Mouse (Mus musculus) naive thymus-derived CD4-positive, alpha-beta T cell, adult 2 months (primary cell): ENCODE data around the gene Stab1.

Experiments used
- DNase-seq: peaks from one replicate; pipeline ENCODE4 v3.0.0-alpha.2; 2011; ENCODE audit warnings: low read depth

Gene Stab1

GRCm38 (mm10) chr14:31194891-31195513 lies 26.6 kb upstream of the Stab1 start:
- DNase-seq: peak; percentile 57

GRCm38 (mm10) chr14:31194441-31194840 lies 26.0 kb upstream of the Stab1 start:
- DNase-seq: peak; percentile 54

- no peak for DNase-seq
These were observed 25.4 kb upstream of the Stab1 start for GRCm38 (mm10) chr14:31193791-31194190.

GRCm38 (mm10) chr14:31191936-31192335 lies 23.5 kb upstream of the Stab1 start:
- DNase-seq: no peak

- DNase-seq: no peak
These were observed 20.9 kb upstream of the Stab1 start for GRCm38 (mm10) chr14:31189348-31189747.

- DNase-seq: no peak
These were observed 20.3 kb upstream of the Stab1 start for GRCm38 (mm10) chr14:31188771-31189181.

- no peak for DNase-seq
These were observed 18.2 kb upstream of the Stab1 start for GRCm38 (mm10) chr14:31186656-31187055.

GRCm38 (mm10) chr14:31184195-31184594 lies 15.8 kb upstream of the Stab1 start:
- no peak for DNase-seq

- DNase-seq: no peak
These were observed 15.1 kb upstream of the Stab1 start for GRCm38 (mm10) chr14:31183541-31183940.

- DNase-seq: no peak
These were observed 14.4 kb upstream of the Stab1 start for GRCm38 (mm10) chr14:31182786-31183290.

- DNase-seq: no peak
These were observed 13.1 kb upstream of the Stab1 start for GRCm38 (mm10) chr14:31181512-31181911.

- DNase-seq: no peak
These were observed 11.4 kb upstream of the Stab1 start for GRCm38 (mm10) chr14:31179677-31180365.

- DNase-seq: no peak
These were observed 9.3 kb upstream of the Stab1 start for GRCm38 (mm10) chr14:31177715-31178114.

- no peak for DNase-seq
These were observed 8.8 kb upstream of the Stab1 start for GRCm38 (mm10) chr14:31177287-31177686.

- no peak for DNase-seq
These were observed 5.1 kb upstream of the Stab1 start for GRCm38 (mm10) chr14:31173537-31173936.

GRCm38 (mm10) chr14:31172781-31173455 lies 4.5 kb upstream of the Stab1 start:
- no peak for DNase-seq

GRCm38 (mm10) chr14:31171821-31172220 lies 3.4 kb upstream of the Stab1 start:
- no peak for DNase-seq

GRCm38 (mm10) chr14:31171386-31171785 lies 2.9 kb upstream of the Stab1 start:
- no peak for DNase-seq

GRCm38 (mm10) chr14:31170963-31171362 lies 2.5 kb upstream of the Stab1 start:
- no peak for DNase-seq

- no peak for DNase-seq
These were observed 1.1 kb upstream of the Stab1 start for GRCm38 (mm10) chr14:31169508-31169907.

- DNase-seq: no peak
These were observed 1.6 kb downstream of the Stab1 start for GRCm38 (mm10) chr14:31166827-31167226.

GRCm38 (mm10) chr14:31165991-31166630 lies 2.3 kb downstream of the Stab1 start:
- DNase-seq: no peak

GRCm38 (mm10) chr14:31165458-31165857 lies 3.0 kb downstream of the Stab1 start:
- no peak for DNase-seq
